Mouse (Mus musculus) ZHBTc4 (cell line): ENCODE results near the gene Sema4c.
A peak's percentile ranks its signal among the peaks of the same experiment; 100 is the strongest.

Experiments used
- DNase-seq: peaks from one replicate; pipeline ENCODE4 v3.0.0-alpha.2; 2011; ENCODE audit warnings: low read depth, low spot score

The Sema4c gene

GRCm38 (mm10) chr1:36535477-36536396, 22.4 kb downstream of the Sema4c start:
- no peak for DNase-seq

GRCm38 (mm10) chr1:36534595-36535058, 23.5 kb downstream of the Sema4c start:
- DNase-seq: no peak

DNA sequence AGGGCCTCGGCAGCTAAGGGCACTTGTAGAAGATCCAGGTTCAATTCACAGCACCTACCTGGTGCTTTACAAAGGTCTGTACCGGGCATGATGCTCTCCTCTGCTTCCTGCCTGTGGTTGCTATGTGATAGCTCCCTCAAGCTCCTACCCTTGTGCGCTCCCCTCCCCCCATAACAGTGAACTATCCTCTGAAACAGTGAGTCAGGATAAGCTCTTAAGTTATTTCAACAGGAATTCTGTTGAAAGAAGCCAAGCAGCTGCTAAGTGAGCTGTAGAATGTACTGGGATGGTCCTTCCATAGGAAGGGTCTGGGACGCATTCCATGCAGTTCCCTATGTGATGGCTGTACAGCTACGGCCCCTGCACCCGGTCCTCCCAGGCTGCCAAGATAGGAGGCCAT, 24.6 kb downstream of the Sema4c start:
- no peak for DNase-seq

- DNase-seq: no peak
Observed at GRCm38 (mm10) chr1:36531461-36531860, 26.7 kb downstream of the Sema4c start.

- no peak for DNase-seq
Observed at GRCm38 (mm10) chr1:36530962-36531361, 27.2 kb downstream of the Sema4c start.

- no peak for DNase-seq
Observed at GRCm38 (mm10) chr1:36530485-36530884, 27.7 kb downstream of the Sema4c start.

GRCm38 (mm10) chr1:36529875-36530274, 28.3 kb downstream of the Sema4c start:
- no peak for DNase-seq

GRCm38 (mm10) chr1:36529274-36529673, 28.9 kb downstream of the Sema4c start:
- no peak for DNase-seq

DNA sequence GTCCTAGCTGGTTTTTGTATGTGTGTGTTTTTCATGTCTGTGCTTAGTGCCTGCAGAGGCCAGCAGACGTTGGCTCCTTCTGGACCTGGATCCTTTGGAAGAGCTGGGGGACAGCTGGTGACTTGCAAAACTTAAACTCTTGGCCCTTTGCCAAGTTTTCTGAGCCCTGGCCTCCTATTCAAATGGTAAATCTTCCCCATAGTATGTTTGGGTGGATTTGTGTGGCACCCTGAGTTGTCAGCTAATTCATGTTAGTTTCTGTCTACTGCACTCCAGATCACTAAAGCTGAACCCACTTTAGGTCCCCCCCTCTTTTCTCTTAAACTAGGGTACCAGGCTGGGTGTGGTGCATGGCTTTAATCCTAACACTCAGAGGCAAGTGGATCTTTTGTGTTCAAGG, 29.8 kb downstream of the Sema4c start:
- peak; percentile 70 for DNase-seq

- DNase-seq: no peak
Observed at GRCm38 (mm10) chr1:36526903-36527302, 31.2 kb downstream of the Sema4c start.

DNA sequence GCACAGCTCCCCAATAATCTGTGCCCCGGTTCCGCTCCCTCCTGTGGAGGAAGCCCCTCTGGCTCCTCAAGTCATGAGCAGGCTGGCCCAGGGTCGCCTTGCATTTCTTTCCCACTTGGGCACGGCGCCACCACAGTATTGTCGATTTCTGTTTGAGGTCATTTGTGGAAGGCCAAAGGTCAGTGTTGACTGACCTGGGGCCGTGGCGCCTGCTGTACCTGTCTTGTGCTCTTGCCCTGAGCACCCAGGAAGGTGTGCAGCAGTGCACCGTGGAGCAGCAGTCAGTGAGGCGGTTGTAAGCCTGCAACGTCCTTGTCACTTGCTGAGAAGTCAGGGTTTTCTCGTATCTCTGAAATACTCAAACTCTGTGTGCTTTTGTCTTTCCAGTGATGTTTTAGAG, 32.4 kb downstream of the Sema4c start:
- no peak for DNase-seq

DNA sequence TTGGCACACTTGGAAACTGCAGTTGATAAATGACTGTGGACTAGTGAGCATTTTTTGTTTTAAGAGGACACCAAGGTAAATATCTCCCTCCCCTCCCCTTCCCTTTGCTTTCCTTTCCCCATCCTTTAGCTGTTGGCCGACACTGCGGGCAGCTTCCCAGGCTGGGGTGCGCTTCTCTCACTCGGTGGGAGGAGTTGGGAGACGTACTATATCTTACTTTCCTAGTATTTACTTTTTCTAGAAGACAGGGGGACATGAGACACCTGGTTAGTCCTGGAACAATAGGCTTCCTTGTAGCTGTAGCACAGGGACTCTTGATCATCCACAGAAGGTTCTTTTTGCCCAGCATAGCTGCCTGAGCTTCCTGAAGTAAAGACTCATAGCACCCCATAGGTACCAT, 34.1 kb downstream of the Sema4c start:
- DNase-seq: no peak

DNA sequence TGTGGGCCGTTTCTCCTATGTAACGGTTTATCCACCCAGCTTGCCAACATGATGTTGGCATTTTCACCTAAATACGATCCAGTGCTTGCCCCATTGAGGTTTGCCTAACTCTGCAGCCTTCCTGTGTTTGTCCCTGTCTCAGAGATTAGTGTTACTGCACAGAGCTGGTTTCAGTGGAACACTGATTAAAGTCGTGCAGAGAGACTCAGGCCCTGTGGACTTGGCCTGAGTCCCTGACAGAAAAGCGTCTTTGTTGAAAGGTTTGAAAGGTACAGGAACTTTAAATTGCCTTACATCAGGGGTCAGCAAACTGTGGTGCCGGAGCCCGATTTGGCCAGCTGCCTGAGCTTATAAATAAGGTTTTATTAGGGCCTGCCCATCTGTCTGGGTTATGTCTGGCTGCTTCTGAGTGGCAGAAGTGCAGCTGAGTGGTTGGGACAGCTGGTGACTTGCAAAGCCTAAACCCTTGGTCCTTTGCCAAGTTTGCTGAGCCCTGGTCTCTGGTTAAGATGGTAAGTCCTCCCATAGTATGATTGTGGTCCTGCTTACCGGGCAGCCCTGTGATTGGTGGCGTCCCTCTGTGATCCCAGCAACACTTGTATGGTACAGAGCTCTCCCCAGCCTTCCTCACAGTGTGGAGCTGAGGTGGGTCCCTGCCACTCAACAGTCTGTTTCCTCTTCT, 34.7 kb downstream of the Sema4c start:
- no peak for DNase-seq

DNA sequence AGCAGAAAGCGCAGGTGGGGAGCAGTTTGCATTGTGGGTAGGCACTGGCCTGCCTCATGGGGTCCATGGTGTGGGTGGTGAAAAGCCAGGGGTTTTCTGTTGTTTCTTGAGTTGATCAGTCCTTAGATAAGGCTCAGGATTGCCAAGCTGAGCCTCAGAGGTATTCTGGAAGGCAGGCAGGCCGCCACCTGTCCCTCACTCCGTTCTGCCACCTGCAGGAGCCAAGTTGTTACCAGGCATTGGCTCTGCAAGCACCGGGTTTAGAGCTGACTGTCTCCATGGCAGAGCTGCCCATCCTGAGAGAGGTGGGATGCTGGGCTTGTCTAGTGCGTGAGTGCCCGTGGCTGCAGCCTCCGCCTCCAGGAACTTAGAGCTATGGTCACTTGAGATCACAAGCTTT, 35.9 kb downstream of the Sema4c start:
- DNase-seq: no peak

DNA sequence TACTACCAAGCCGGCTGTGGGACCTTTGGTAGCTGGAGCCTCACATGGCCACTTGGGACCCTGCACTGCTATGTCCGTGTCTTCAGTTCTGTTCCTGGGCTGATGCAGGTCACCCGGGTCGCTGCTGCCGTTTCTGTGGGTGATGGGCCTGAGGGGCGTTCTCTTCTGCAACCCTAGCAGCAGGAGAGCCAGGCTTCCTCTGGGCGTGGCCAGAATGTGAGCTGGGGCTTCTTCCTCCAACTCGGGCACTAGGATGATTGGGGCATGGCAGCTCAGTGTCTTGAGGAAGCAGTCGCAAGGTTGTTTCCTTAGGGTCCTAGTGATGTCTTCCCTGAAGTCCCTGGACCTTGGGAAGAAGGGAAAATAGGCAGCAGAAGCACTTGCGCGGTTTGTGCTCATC, 38.5 kb downstream of the Sema4c start:
- DNase-seq: peak; percentile 50

GRCm38 (mm10) chr1:36518259-36518658, 39.9 kb downstream of the Sema4c start:
- no peak for DNase-seq

DNA sequence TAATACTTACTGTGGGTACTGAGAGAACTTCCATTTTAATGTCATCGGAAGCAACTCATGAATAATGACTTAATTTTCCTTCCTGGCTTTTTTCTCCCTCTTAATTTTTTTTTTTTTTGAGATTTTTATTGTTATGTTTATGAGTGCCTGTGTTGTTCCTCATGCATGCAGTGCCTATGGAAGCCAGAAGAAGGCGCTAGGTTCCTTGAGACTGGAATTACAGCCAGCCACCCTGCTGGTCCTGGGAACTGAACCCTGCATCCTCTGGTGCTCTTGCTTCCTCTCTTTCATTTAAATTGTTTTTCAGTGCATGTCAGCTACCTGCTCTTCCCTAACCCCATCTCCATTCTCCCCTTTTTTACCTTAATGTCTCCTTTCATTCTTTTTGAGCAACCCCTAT, 44.4 kb downstream of the Sema4c start:
- peak; percentile 85 for DNase-seq

DNA sequence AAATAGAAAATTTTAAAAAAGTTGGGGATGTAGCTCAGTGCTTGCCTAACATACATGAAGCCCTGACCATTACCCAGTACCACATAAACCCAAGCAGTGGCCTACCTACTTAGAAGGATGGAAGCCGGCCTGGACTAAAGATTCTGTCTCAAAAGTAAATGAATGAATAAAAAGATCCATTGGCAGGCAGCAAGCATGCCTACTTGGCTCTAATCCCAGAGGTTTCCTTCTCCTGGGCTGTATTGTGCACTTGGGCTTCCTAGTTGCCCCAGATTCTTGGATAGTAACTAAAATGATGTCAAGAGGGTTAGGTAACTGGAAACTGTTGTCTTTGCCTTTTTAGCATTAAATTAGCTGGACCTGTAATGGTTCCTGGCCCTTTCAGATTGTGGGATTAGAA, 44.8 kb downstream of the Sema4c start:
- no peak for DNase-seq

DNA sequence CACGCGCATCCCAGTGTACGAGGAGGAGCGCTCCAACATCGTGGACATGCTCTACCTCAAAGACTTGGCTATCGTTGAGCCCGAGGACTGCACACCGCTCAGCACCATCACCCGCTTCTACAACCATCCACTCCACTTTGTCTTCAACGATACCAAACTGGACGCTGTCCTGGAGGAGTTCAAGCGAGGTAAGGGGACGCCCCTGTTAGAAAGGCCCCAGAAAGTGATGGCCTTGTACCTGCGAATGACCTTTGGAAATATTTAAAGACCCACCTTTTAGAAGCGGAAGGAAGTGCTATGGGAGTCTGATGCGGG, 45.2 kb downstream of the Sema4c start:
- no peak for DNase-seq

DNA sequence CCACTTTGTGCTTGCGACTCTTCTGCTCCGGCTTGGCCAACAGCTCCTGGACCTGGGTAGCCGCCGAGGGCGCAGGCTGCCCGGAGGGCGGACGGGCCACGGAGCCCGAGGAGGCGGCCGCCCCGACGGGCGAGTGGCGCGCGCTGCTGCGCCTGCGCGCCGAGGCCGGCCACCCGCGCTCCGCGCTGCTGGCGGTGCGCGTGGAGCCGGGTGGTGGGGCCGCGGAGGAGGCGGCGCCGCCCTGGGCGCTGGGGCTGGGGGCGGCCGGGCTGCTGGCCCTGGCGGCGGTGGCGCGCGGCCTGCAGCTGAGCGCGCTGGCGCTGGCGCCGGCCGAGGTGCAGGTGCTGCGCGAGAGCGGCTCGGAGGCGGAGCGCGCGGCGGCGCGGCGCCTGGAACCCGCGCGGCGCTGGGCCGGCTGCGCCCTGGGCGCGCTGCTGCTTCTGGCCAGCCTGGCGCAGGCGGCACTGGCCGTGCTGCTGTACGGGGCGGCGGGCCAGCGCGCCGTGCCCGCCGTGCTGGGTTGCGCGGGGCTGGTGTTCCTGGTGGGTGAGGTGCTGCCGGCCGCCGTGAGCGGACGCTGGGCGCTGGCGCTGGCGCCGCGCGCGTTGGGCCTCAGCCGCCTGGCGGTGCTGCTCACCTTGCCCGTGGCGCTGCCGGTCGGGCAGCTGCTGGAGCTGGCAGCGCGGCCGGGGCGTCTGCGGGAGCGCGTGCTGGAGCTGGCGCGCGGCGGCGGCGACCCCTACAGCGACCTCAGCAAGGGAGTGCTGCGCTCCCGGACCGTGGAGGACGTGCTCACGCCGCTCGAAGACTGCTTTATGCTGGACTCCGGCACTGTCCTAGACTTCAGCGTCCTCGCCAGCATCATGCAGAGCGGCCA, 45.8 kb downstream of the Sema4c start:
- DNase-seq: peak; percentile 72

DNA sequence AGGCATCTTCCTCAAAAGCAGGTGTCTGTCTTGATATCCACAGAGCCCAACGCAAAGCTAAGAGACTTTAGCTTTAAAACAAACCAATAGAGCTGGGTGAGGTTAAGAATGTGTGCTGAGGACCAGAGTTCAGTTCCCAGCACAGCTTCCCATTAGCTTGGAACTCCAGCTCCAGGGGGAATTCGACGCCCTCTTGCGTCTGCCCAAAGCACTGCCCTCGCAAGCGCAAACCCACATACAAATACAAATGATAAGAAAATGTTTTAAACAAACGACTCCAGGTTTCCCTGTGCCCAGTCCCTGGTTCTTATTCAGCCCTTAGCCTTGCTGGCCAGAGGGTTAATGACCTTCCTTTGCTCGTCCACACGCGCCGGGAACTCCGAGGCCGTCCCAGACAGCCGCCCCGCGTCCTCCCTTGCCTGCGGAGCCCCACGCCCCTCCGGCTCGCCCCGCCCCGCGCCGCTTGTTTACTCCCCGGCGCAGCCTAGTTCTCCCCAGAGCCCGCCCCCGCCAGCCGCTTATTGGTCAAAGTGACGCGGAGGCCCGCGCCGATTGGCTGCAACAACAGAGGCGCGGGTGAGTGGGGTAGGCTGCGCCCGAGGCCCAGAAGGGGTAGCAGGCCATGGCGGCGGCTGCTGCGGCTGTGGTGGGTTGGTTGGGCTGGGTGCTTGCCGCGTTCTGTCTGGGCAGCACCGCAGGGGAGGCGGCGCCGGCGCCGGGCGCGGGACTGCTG, 46.7 kb downstream of the Sema4c start, which contains the start of gene Cnnm3:
TSS of gene Cnnm3 (plus strand) at position 579 of the 733 bp plus-strand sequence.
- DNase-seq: peak; percentile 100
